Mouse (Mus musculus): Measurements from ENCODE around the gene Ppp1r37. TPM values are rescaled to one million over a fixed set of nuclear protein-coding genes. Genes with fewer than 3 reads are reported as not detected.
A peak's percentile ranks its signal among the peaks of the same experiment; 100 is the strongest.
"Not testable (repeated sequence)": the region's sequence is repeated elsewhere in the genome, so short reads cannot be mapped to it uniquely, and the experiment has no call there.

Ppp1r37 gene
- 10.5 and 14.9 TPM in 2 replicates for total RNA-seq (2017)

GRCm38 (mm10) chr7:19562643-19563410, at the start of gene Ppp1r37:
TSS of gene Ppp1r37 (minus strand) at chr7:19563076.
- ATAC-seq (replicated peaks; ENCODE audit: low read depth, poor library complexity, severe bottlenecking) = no peak

GRCm38 (mm10) chr7:19610969-19611368, 48.1 kb upstream of the Ppp1r37 start:
- ATAC-seq (replicated peaks; ENCODE audit: low read depth, poor library complexity, severe bottlenecking) = no peak

DNA sequence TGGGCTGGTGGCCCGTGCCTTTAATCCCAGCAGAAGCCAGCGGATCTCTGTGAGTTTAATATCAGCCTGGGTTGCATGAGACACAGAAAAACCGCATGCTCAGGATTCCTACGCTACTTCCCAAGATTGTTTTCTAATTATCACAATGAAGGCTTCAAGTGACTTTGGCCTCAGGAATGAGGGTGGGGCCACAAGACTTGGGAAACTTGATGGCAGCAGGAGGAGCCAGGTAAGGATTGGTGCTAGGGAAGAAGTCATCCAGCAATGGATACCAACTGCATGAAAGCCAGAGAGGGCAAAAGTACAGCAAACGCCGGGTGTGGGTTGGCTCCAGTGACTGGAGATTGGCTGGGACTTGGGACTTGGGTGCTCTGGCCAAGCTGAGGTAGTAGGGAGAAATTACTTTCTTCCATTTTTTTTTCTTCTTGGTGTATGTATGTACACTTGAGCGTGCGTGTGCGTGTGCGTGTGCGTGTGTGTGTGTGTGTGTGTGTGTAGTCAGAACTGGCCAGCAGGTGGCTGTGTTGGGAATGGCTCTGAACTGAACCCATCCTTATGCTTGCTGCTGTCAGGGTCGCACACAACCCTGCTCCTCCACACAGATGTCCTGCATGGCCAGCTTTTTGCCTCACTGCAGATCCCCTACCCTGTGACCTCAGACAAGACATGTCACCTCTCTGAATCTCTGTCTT, 46.9 kb upstream of the Ppp1r37 start:
- ATAC-seq (replicated peaks; ENCODE audit: low read depth, poor library complexity, severe bottlenecking) = no peak

DNA sequence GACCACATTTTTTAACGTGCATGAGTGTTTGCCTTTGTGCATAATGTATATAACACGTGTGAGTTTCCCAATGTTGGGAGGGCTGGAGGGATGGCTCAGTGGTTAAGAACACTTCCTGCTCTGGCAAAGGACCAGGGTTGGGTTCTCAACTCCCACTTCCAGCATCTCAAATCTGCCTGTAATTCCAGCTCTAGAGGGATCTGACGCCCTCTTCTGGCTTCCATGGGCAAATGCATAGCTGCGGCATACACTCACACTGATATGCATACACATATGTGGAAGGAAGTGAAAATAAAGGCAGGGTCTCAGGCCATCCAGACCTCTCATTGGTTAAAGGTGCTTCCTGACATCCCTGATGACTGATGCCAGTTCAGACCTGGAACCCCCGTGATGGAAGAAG, 44.4 kb upstream of the Ppp1r37 start:
- no peak for ATAC-seq (replicated peaks; ENCODE audit: low read depth, poor library complexity, severe bottlenecking)

DNA sequence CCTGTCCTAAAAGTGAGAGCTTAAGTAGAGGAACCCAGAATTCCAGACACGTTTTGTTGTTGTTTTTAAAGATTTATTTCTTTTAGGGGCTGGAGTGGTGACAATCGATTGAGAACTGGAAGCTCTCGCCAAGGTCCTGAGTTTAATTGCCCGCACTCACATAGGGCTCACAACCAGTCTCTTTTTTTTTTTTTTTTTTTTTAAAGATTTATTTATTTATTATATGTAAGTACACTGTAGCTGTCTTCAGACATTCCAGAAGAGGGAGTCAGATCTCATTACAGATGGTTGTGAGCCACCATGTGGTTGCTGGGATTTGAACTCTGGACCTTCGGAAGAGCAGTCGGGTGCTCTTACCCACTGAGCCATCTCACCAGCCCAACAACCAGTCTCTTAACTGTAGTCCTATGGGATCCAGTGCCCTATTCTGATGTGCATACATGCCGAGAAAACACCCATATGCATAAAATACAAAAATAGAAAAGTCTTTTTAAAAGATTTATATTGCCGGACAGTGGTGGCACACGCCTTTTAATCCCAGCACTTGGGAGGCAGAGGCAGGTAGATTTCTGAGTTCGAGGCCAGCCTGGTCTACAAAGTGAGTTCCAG, 41.8 kb upstream of the Ppp1r37 start:
- not testable (repeated sequence) for ATAC-seq (replicated peaks; ENCODE audit: low read depth, poor library complexity, severe bottlenecking)

GRCm38 (mm10) chr7:19603849-19604605, 41.2 kb upstream of the Ppp1r37 start, which contains the start of gene Clasrp:
TSS of gene Clasrp (minus strand) at chr7:19604486.
- ATAC-seq (replicated peaks; ENCODE audit: low read depth, poor library complexity, severe bottlenecking) = peak; percentile 99

GRCm38 (mm10) chr7:19603055-19603454, 40.2 kb upstream of the Ppp1r37 start:
- no peak for ATAC-seq (replicated peaks; ENCODE audit: low read depth, poor library complexity, severe bottlenecking)

- ATAC-seq (replicated peaks; ENCODE audit: low read depth, poor library complexity, severe bottlenecking) = no peak
These were observed 37.7 kb upstream of the Ppp1r37 start for GRCm38 (mm10) chr7:19600562-19600961.

GRCm38 (mm10) chr7:19593061-19593730, 30.3 kb upstream of the Ppp1r37 start:
- ATAC-seq (replicated peaks; ENCODE audit: low read depth, poor library complexity, severe bottlenecking) = peak; percentile 22; the same call in 1 of the 2 replicates

GRCm38 (mm10) chr7:19589917-19590316, 27.0 kb upstream of the Ppp1r37 start:
- peak; percentile 82 for ATAC-seq (replicated peaks; ENCODE audit: low read depth, poor library complexity, severe bottlenecking)

DNA sequence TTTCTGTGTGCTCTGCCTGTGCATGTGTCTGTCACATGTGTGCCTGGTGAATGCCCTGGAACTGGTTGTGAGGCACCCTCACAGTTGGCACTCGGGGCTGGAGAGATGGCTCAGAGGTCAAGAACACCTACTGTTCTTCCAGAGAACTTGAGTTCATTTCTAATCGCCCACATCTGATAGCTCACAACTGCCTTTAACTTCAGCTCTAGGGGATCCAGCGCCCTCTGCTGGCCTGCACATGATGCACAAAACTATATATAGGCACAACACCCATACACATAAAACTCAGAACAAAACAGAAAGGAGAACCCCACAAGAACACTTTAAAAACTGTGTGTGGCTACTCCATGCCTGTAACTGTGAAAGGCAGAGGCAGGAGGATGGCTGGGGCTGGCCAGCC, 26.3 kb upstream of the Ppp1r37 start:
- ATAC-seq (replicated peaks; ENCODE audit: low read depth, poor library complexity, severe bottlenecking) = peak; percentile 35; the same call in 1 of the 2 replicates

- no peak for ATAC-seq (replicated peaks; ENCODE audit: low read depth, poor library complexity, severe bottlenecking)
These were observed 23.4 kb upstream of the Ppp1r37 start for GRCm38 (mm10) chr7:19586269-19586668.

GRCm38 (mm10) chr7:19580634-19581033, 17.8 kb upstream of the Ppp1r37 start:
- ATAC-seq (replicated peaks; ENCODE audit: low read depth, poor library complexity, severe bottlenecking) = no peak

DNA sequence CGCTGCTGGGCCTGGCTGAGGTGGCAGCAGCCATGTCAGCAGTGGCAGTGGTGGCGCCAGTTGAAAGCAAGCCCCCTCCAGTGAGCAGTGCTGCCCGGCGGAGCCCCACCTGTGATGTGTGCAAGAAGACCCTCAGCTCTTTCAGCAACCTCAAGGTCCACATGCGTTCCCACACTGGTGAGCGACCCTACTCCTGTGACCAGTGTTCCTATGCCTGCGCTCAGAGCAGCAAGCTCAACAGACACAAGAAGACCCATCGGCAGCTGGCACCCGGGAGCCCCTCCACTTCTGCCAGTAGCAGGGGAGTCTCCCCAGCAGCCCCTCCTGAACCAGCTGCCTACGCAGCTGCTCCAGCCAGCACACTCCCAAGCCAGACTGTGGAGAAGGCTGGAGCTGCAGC, 16.9 kb upstream of the Ppp1r37 start:
- no peak for ATAC-seq (replicated peaks; ENCODE audit: low read depth, poor library complexity, severe bottlenecking)

GRCm38 (mm10) chr7:19578436-19578835, 15.6 kb upstream of the Ppp1r37 start:
- ATAC-seq (replicated peaks; ENCODE audit: low read depth, poor library complexity, severe bottlenecking) = no peak

- peak; percentile 79 for ATAC-seq (replicated peaks; ENCODE audit: low read depth, poor library complexity, severe bottlenecking)
These were observed 15.1 kb upstream of the Ppp1r37 start for GRCm38 (mm10) chr7:19577877-19578414.

DNA sequence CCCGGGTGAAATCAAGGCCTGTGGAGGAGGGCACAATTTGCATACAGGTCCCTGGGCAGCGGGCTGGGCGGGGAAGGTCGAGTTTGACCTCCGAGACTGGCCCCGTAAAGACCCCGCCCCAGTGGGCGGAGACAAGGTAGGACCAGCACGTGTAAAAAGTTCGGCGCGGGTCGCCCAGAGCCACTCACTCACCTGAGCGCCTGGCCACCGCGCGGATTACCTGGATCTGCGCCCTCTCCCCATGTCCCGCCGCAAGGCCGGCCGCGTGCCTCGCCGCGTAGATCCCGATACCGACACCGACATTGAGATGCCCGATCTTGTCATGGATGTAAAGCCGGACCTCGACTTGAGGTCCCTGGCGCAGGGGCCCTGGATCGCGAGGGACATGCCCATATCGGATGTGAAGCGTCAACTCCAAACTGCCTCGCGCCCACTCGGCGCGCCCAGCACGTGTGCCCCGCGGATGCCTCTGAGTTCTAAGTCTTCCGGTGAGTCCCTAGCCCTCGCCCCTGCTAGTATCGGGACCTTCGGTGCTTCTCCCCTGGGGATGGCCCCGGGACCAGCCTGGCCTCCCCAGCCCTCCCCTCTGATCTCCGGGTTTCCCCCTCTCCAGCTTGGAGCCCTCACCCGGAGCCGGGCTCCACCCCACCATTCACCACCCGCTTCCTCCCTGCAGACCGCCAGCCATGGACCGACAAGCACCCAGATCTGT, 14.4 kb upstream of the Ppp1r37 start, which contains the start of the genes Zfp296 and Gemin7:
Gene Zfp296, plus strand, starts transcription at position 147 of the 712 bp plus-strand sequence.
Gene Gemin7, minus strand, starts transcription at position 455 of the 712 bp plus-strand sequence.
- ATAC-seq (replicated peaks; ENCODE audit: low read depth, poor library complexity, severe bottlenecking) = peak; percentile 45

GRCm38 (mm10) chr7:19575559-19575958, 12.7 kb upstream of the Ppp1r37 start:
- no peak for ATAC-seq (replicated peaks; ENCODE audit: low read depth, poor library complexity, severe bottlenecking)

GRCm38 (mm10) chr7:19573776-19574140, 10.9 kb upstream of the Ppp1r37 start:
- ATAC-seq (replicated peaks; ENCODE audit: low read depth, poor library complexity, severe bottlenecking) = no peak
